Mouse (Mus musculus) E14TG2a.4 (cell line): Measurements from ENCODE around the gene Nfib.

ENCODE experiments used
- H3K27me3 ChIP-seq: 2 replicates; pipeline ENCODE4 v1.6.1; 2014; ENCODE audit warnings: low read length, control low read depth; ENCODE audit not compliant: insufficient read depth
- H3K36me3 ChIP-seq: 2 replicates; pipeline ENCODE4 v1.6.1; 2014; ENCODE audit warnings: low read length, control low read depth; ENCODE audit not compliant: insufficient read depth
- H3K4me1 ChIP-seq: replicated peaks from 2 replicates; pipeline ENCODE4 v1.6.1; 2014; ENCODE audit warnings: low read depth, low read length, control low read depth
- H3K4me3 ChIP-seq: replicated peaks from 2 replicates; pipeline ENCODE4 v1.5.1; 2014; ENCODE audit warnings: mild to moderate bottlenecking, low read length
- H3K9me3 ChIP-seq: 2 replicates; pipeline ENCODE4 v1.6.1; 2014; ENCODE audit warnings: low read length, control low read depth
- CTCF ChIP-seq: conservative IDR thresholded peaks from 2 replicates; pipeline ENCODE4 v1.5.1; 2014; ENCODE audit warnings: low read length
- NANOG ChIP-seq: IDR thresholded peaks from 2 replicates; pipeline ENCODE4 v1.6.1; 2014; ENCODE audit warnings: borderline replicate concordance, low read length, mixed read lengths
- POU5F1 ChIP-seq: IDR thresholded peaks from 2 replicates; pipeline ENCODE4 v1.6.1; 2014; ENCODE audit warnings: low read length, borderline replicate concordance

Nfib gene

DNA sequence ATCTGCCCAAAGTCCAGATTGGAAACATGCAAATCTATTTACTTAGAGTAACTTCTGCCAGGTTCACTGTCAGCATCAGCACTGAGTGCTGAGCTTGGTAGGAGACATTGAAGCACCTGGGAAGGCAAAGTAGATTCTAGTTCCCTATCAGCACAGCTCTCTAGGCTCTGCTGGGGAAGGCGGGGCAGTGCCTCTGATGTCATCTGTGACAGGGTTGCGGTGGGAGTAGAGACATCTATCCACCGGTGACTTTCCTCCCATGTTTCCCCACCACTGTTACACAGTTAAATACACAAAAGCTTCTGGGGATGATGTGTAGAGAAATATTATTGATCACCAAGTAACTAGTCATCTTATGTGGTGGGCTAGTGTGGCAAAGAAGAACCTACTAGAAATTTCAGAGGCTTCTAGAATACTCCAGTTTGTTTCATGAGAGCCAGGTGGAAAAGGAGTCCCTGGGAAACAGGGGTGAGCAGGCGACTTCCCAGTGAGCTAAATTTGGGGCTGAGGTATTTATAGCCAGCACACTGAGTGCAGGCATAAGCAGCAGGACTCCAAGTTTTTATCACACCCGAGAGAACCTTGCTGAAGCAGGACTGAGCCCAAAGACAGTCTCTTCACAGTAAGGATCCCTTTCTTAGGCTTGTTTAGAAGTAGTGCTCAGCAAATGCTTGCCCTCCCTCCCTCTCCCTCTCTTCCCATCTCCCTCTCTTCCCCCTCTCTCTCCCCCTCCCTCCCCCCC is 9.6 kb downstream of the Nfib start:
- peaks cover 2% of the 10 kb centered on the region; the same call in 1 of the 2 replicates for H3K27me3 ChIP-seq
- no peaks in the 10 kb centered on the region for H3K4me1 ChIP-seq
- H3K4me3 ChIP-seq, result no peak overlapping the region
- no peaks in the 10 kb centered on the region for H3K9me3 ChIP-seq
- TF ChIP-seq POU5F1, result no peak
- TF ChIP-seq CTCF, result no peak
- TF ChIP-seq NANOG, result no peak
- H3K36me3 ChIP-seq, result no peaks in the 10 kb centered on the region

DNA sequence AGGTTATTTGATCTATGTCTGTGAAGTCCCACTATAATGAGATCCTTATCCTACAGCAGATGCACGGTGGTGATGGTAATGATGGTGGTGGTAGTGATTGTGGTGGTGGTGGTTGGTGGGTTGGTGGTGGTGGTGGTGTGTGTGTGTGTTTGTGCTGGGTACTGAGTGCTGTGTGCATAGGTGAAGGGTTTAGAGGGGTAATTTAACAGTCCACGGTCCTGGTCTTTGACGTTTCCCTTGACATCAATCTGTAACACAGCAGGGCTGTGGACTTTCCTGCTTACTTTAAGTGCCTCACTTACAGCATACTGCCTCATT is 13.6 kb downstream of the Nfib start:
- Histone ChIP-seq H3K4me3 (no peak overlapping the region), H3K36me3 (no peaks in the 10 kb centered on the region), H3K27me3 (no peaks in the 10 kb centered on the region), H3K4me1 (no peaks in the 10 kb centered on the region), H3K9me3 (no peaks in the 10 kb centered on the region)
- TF ChIP-seq POU5F1 (no peak), NANOG (no peak), CTCF (no peak)

- Histone ChIP-seq H3K4me1 (no peaks in the 10 kb centered on the region), H3K27me3 (no peaks in the 10 kb centered on the region), H3K4me3 (no peak overlapping the region), H3K36me3 (no peaks in the 10 kb centered on the region), H3K9me3 (no peaks in the 10 kb centered on the region)
- TF ChIP-seq NANOG (no peak), CTCF (no peak), POU5F1 (no peak)
Observed at GRCm38 (mm10) chr4:82691126-82692008, 14.2 kb downstream of the Nfib start.

GRCm38 (mm10) chr4:82690267-82690666 is 15.3 kb downstream of the Nfib start:
- no peak for TF ChIP-seq NANOG
- TF ChIP-seq POU5F1, result no peak
- TF ChIP-seq CTCF, result no peak
- Histone ChIP-seq H3K36me3 (no peaks in the 10 kb centered on the region), H3K27me3 (peaks cover 2% of the 10 kb centered on the region; the same call in 1 of the 2 replicates), H3K4me3 (no peak overlapping the region), H3K4me1 (no peaks in the 10 kb centered on the region), H3K9me3 (no peaks in the 10 kb centered on the region)

GRCm38 (mm10) chr4:82686037-82686436 is 19.5 kb downstream of the Nfib start:
- Histone ChIP-seq H3K4me3 (no peak overlapping the region), H3K36me3 (no peaks in the 10 kb centered on the region), H3K27me3 (peaks cover 2% of the 10 kb centered on the region; the same call in 1 of the 2 replicates), H3K9me3 (no peaks in the 10 kb centered on the region), H3K4me1 (no peaks in the 10 kb centered on the region)
- TF ChIP-seq NANOG (no peak), CTCF (no peak)

DNA sequence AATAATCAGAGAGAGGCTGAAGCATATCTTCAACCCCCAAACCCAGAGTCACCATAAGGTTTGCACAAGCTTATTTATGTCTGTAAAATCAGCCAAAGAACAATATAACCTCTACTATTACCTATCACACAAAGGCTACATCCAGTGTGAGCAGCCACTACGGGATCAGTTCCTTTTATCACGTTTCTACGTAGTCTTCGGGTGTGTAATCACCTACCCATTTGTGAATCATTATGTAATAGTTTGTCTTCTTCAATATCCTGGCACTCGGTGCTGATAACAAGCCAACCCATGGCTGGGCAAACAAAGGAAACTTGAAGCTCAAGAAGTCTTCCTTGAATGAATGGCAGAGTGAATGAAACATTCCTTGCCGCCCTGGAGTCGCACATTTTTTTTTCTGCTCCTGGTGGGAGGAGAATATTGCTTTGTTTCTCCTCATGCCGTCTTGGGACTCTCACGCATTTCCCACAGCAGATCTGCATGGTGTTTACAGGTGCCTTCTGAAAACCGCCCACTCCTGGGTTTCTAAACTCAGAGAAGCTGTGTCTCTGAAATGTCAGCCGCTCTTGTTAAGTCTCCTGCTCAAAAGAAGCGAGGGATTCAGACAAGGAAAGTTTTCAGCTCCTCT is 21.3 kb downstream of the Nfib start:
- peaks cover 2% of the 10 kb centered on the region; the same call in 1 of the 2 replicates for H3K27me3 ChIP-seq
- no peak overlapping the region for H3K4me3 ChIP-seq

GRCm38 (mm10) chr4:82683583-82683982 is 22.0 kb downstream of the Nfib start:
- TF ChIP-seq NANOG (no peak), POU5F1 (no peak), CTCF (no peak)
- Histone ChIP-seq H3K4me1 (no peaks in the 10 kb centered on the region), H3K27me3 (peaks cover 2% of the 10 kb centered on the region; the same call in 1 of the 2 replicates), H3K9me3 (no peaks in the 10 kb centered on the region), H3K4me3 (no peak overlapping the region), H3K36me3 (no peaks in the 10 kb centered on the region)

More for the DNA sequence above, 21.3 kb downstream of the Nfib start:
- Histone ChIP-seq H3K4me1 (no peaks in the 10 kb centered on the region), H3K9me3 (no peaks in the 10 kb centered on the region), H3K36me3 (no peaks in the 10 kb centered on the region)
- TF ChIP-seq POU5F1 (no peak), CTCF (no peak), NANOG (no peak)

DNA sequence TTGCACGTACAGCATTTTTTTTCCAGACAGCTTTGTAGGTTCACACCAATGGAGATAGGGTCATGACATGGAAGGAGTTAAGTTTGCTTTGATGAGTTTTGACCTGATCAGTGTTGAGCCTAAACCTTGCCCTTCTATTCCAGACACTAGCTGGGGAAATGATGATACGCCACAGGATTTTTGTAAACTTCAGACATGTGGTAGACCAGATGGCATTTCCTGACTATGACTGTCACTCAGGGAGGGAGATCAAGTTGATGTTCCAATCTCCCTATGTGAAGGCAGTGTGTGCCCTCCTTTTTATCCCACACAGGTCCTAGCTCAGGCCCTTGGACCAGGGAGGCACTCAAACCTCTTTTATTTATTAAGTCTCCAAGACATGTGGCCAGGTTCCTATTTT is 29.4 kb downstream of the Nfib start:
- H3K36me3 ChIP-seq, result no peaks in the 10 kb centered on the region
- H3K4me1 ChIP-seq, result no peaks in the 10 kb centered on the region
- H3K4me3 ChIP-seq, result no peak overlapping the region
- TF ChIP-seq NANOG, result no peak
- TF ChIP-seq CTCF, result no peak
- no peak for TF ChIP-seq POU5F1
- no peaks in the 10 kb centered on the region for H3K27me3 ChIP-seq
- peaks cover 26% of the 10 kb centered on the region for H3K9me3 ChIP-seq
